Mouse (Mus musculus) liver, adult 2 months (tissue): ENCODE data around the gene Map2k4. TPM values are rescaled to one million over a fixed set of nuclear protein-coding genes. Genes with fewer than 3 reads are reported as not detected.

Source experiments
- DNase-seq: peaks from one replicate; pipeline ENCODE4 v3.0.0-alpha.2; 2011; ENCODE audit warnings: low read depth, low spot score; ENCODE audit errors: extremely low read depth
- H3K27ac ChIP-seq: fragments of 200-500 bp; replicated peaks from 2 replicates; pipeline ENCODE4 v1.5.1; 2012; ENCODE audit warnings: low read depth, mild to moderate bottlenecking, control low read depth, inconsistent platforms, low read length; ENCODE audit not compliant: insufficient read depth
- H3K27me3 ChIP-seq: fragments of 200-500 bp; 2 replicates; pipeline ENCODE4 v1.6.1; 2012; ENCODE audit warnings: mild to moderate bottlenecking, moderate library complexity, low read length, inconsistent platforms; ENCODE audit not compliant: control insufficient read depth, insufficient read depth
- H3K36me3 ChIP-seq: fragments of 200-500 bp; 2 replicates; pipeline ENCODE4 v1.6.1; 2012; ENCODE audit warnings: low read length, inconsistent platforms; ENCODE audit not compliant: control insufficient read depth, insufficient read depth
- H3K4me1 ChIP-seq: fragments of 200-500 bp; 2 replicates; pipeline ENCODE4 v1.6.1; 2011; ENCODE audit warnings: low read length; ENCODE audit not compliant: control insufficient read depth, insufficient read depth
- H3K4me3 ChIP-seq: fragments of 200-500 bp; 2 replicates; pipeline ENCODE4 v1.5.1; 2011; ENCODE audit warnings: low read depth, mild to moderate bottlenecking, control low read depth, low read length, moderate library complexity; ENCODE audit not compliant: insufficient read depth
- H3K79me2 ChIP-seq: fragments of 200-500 bp; 2 replicates; pipeline ENCODE4 v1.6.1; 2012; ENCODE audit warnings: inconsistent platforms, mild to moderate bottlenecking, low read length, moderate library complexity; ENCODE audit not compliant: control insufficient read depth, insufficient read depth
- H3K9ac ChIP-seq: fragments of 200-500 bp; 2 replicates; pipeline ENCODE4 v1.6.1; 2012; ENCODE audit warnings: low read depth, mild to moderate bottlenecking, control low read depth, inconsistent platforms, low read length
- CTCF ChIP-seq: fragments of 200-500 bp; IDR thresholded peaks from 2 replicates; pipeline ENCODE4 v1.5.1; 2011; ENCODE audit warnings: low read depth, low read length, control low read depth
- POLR2A ChIP-seq: fragments of 200-500 bp; IDR thresholded peaks from 2 replicates; pipeline ENCODE4 v1.6.1; 2011; ENCODE audit warnings: low read length, control low read depth; ENCODE audit not compliant: insufficient read depth; ENCODE audit errors: extremely low read depth
- WGBS: fragments of 180-500 bp; shearing (Covaris S2); methylation state at CpG from one replicate; pipeline ENCODE4 v1.1.7; 2018; 5-methylcytosine and 5-hydroxymethylcytosine counted together
- polyA plus RNA-seq: library from polyadenylated mRNA; depleted of rRNA; stranded (reverse); fragments of >200 nt; gene quantifications from 2 replicates; pipeline ENCODE4 v1.2.3, GENCODE M21; 2012; rRNA removed
- total RNA-seq: library from RNA; depleted of rRNA; stranded (reverse); fragments of >200 nt; gene quantifications from 2 replicates; pipeline ENCODE4 v1.2.3, GENCODE M21; 2014; rRNA removed

Gene Map2k4
- total RNA-seq, result 23.3 and 27.1 TPM in 2 replicates
- polyA plus RNA-seq, result 11.4 and 11.6 TPM in 2 replicates

DNA sequence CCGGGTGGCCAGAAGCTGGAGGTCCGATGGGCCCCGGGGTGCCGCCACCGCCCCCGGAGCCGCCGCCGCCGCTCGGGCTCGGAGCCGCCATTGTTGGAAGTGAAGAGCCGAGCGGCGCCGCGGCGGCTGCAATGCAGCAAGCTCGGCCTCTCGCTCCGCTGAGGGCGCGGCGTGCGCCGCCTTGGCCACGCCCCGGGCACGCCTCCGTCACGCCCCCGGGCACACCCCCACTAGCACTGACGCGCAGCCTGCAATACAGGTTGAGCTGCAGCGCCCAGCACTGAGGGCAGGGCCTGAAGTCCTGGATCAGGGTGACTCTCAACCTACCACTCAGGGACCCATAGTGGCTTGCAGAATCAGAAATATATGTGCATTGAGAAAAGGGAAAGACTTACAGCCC, at the start of gene Map2k4:
Map2k4 (minus strand) TSS at position 144 of the 400 bp plus-strand sequence.
- Histone ChIP-seq H3K27ac (peak within 1 kb of the TSS; percentile 69), H3K36me3 (no peaks in the 10 kb centered on the region), H3K4me3 (peak within 1 kb of the TSS; percentile 97), H3K4me1 (peaks cover 7% of the 10 kb centered on the region), H3K9ac (peak within 1 kb of the TSS; percentile 98), H3K79me2 (peaks cover 26% of the 10 kb centered on the region), H3K27me3 (no peaks in the 10 kb centered on the region)
- peak; percentile 78 for DNase-seq
- 1% methylated on average over 36 of the region's 36 CpGs for WGBS
- no peak for TF ChIP-seq CTCF
- peak; percentile 93 for TF ChIP-seq POLR2A

DNA sequence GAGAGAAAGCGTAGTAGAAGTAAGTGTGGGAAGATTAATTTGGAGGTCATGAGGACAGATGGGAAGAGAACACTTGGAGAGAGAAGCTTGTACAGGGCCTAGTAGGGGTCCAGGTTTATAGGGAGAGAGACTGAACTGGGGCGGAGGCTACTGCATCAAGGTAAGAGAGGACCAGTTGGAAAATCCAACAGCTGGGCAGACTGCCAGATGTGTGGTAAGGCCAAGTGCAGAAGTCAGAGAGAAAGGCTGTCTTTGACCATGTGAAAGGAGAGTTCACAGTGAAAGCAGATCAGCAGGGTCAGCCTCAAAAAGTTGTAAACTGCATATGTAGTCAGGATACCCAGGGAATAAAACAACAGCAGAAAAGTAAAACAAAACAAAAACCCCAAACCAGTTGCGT, 36.5 kb upstream of the Map2k4 start:
- Histone ChIP-seq H3K4me3 (no peak overlapping the region), H3K4me1 (no peaks in the 10 kb centered on the region), H3K27ac (no peak overlapping the region), H3K9ac (no peak overlapping the region), H3K27me3 (no peaks in the 10 kb centered on the region), H3K36me3 (peaks cover 52% of the 10 kb centered on the region), H3K79me2 (no peaks in the 10 kb centered on the region)
- peak; percentile 57 for DNase-seq
- 82% methylated on average over 3 of the region's 3 CpGs for WGBS
- no peak for TF ChIP-seq POLR2A
- no peak for TF ChIP-seq CTCF

DNA sequence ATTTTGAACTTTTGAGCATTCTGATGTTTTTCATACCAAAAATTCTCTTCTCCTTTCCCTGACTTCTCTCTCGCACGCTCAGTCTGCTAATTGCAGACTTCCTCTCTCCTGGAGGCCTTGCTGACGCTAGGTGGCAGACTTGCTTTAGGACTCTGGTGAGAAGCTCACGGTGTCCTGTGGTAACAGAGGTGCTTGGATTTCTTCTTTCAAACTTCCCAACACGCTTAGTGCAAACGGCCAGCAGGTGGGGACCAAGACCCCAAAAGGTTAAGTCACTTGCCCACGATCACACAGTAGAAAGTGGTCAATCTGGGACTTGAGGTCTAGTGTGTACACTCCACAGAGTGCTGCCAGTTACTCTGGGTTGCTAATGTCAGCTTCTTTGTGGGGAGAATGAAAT, 32.8 kb upstream of the Map2k4 start:
- Histone ChIP-seq H3K4me1 (no peaks in the 10 kb centered on the region), H3K4me3 (no peak overlapping the region), H3K79me2 (no peaks in the 10 kb centered on the region), H3K27me3 (no peaks in the 10 kb centered on the region), H3K9ac (no peak overlapping the region), H3K27ac (no peak overlapping the region), H3K36me3 (peaks cover 48% of the 10 kb centered on the region)
- DNase-seq, result no peak
- 57% methylated on average over 7 of the region's 7 CpGs for WGBS
- TF ChIP-seq POLR2A, result no peak
- TF ChIP-seq CTCF, result peak; percentile 65

DNA sequence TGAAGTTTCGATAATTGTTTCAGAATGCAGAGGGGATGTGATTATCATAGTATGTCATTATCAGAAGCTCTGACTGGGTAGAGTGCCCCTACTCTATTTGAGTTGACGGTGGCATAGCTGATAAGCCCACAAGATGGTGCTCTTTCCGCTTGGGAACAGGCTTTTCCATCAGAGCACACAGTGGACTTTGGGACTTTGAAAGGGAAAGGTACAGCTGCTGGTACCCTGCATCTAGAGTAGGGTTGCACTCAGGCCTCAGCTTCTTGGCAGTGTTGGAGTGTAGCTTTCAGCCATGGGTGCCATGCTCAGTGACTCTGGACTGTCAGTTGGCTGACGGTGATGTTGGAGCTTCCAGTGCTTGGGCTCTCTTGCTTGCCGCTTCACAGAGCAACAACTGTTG, 32.2 kb upstream of the Map2k4 start:
- H3K27ac ChIP-seq, result no peak overlapping the region

DNA sequence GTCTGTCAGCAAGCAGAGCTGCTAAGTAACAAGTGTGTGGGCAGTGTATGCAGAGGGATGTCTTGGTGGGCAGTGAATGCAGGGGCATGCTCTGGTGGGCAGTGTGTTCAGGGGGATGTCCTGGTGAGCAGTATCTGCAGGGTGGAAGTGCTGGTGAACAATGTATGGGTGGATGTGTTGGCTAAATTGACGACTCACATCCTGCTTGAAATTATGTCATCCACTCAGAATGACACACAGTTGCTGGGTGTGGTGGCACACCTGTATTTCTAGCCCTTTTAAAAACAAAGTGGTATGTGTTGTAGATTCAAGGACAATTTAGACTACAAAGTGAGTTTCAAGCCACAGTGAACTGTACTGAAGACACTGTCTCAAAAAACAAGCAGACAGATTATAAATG, 30.1 kb upstream of the Map2k4 start:
- Histone ChIP-seq H3K27ac (no peak overlapping the region), H3K4me3 (no peak overlapping the region), H3K36me3 (peaks cover 48% of the 10 kb centered on the region), H3K4me1 (no peaks in the 10 kb centered on the region), H3K27me3 (no peaks in the 10 kb centered on the region), H3K9ac (no peak overlapping the region), H3K79me2 (no peaks in the 10 kb centered on the region)
- 73% methylated on average over 1 of the region's 1 CpGs for WGBS
- no peak for DNase-seq
- TF ChIP-seq POLR2A (no peak), CTCF (no peak)

More for the DNA sequence above, 32.2 kb upstream of the Map2k4 start:
- Histone ChIP-seq H3K36me3 (peaks cover 51% of the 10 kb centered on the region), H3K4me1 (no peaks in the 10 kb centered on the region), H3K27me3 (no peaks in the 10 kb centered on the region), H3K9ac (no peak overlapping the region), H3K4me3 (no peak overlapping the region), H3K79me2 (no peaks in the 10 kb centered on the region)
- WGBS, result 91% methylated on average over 5 of the region's 5 CpGs
- DNase-seq, result peak; percentile 24
- TF ChIP-seq CTCF (0 out of 2 replicates have a peak, but pooled peaks have one; percentile 21), POLR2A (no peak)

DNA sequence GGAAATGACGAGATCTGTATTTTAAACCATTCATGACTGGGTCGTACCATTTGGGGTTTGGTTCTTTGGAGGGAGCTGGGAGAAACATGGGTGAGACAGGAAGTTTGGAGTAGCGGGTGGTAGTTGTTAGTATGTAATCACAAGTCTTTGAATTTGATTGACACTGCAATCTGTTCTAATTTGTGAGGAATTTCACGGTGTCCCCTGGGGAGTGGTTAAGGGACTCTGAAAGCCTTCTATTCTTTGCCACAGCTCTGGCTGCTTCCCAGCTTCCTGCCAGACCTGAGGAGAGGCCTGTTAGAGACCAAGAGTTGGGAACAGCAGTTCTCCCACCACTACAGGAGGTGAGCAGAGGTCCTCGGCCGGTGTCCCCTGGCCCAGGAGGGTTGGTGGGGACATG, 28.1 kb upstream of the Map2k4 start:
- Histone ChIP-seq H3K4me1 (peaks cover 2% of the 10 kb centered on the region; the same call in 1 of the 2 replicates), H3K27ac (no peak overlapping the region), H3K9ac (no peak overlapping the region), H3K79me2 (no peaks in the 10 kb centered on the region; the same call in 1 of the 2 replicates), H3K27me3 (no peaks in the 10 kb centered on the region), H3K36me3 (peaks cover 33% of the 10 kb centered on the region), H3K4me3 (no peak overlapping the region)
- TF ChIP-seq CTCF (no peak), POLR2A (no peak)
- 89% methylated on average over 6 of the region's 6 CpGs for WGBS
- DNase-seq, result no peak
